Mouse (Mus musculus): ENCODE data around the gene Phb. TPM values are rescaled to one million over a fixed set of nuclear protein-coding genes. Genes with fewer than 3 reads are reported as not detected.

Gene Phb
- polyA plus RNA-seq (2012; rRNA removed): 46.5 and 49.5 TPM in 2 replicates

DNA sequence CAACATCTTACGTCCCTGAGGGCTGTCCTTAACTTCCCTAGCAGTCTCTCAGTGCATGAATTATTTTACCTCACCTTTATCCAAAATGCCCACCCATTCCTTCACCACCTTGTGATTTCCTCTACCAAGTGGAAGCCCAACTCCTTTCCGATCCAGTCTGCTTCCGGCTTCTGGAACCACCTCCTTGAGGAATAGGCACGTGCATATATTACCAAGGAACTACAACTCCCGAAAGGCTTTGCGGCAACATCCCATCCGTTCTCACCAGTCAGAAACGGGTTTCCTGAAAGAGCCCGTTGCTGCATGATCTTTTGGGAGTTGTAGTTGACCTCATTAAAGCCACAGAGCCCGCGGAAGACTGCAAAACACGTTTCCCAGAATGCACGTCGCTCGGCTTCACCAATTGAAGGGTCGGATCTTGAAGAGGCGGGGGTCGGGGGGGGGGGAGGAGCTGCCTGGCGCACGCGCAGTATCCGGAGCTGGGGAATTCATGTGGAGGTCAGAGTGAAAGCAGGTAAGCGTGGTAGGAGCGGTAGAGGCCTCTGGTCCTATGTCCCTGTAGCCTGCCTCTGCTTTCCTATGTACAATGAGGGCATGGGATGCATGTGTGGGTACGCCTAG is at the start of gene Phb:
Gene Phb (plus strand): TSS at position 429 of the 621 bp plus-strand sequence.
- Histone ChIP-seq H3K4me1 (ENCODE audit: control insufficient read depth, insufficient read depth, insufficient read length) (peaks cover 5% of the 10 kb centered on the region), H3K36me3 (ENCODE audit: control insufficient read depth, insufficient read depth, low read length) (peaks cover 6% of the 10 kb centered on the region), H3K27me3 (ENCODE audit: control insufficient read depth, insufficient read depth, low read length) (no peaks in the 10 kb centered on the region), H3K27ac (ENCODE audit: insufficient read depth, low read length) (peak within 1 kb of the TSS; percentile 14), H3K4me3 (ENCODE audit: extremely low read depth, insufficient read depth, insufficient read length) (peak within 1 kb of the TSS; percentile 61)
- under 1% methylated on average over 25 of the region's 25 CpGs for WGBS
- TF ChIP-seq CTCF (IDR thresholded peaks at IDR 0.05; ENCODE audit: extremely low read depth, insufficient read depth, insufficient read length, insufficient replicate concordance): no peak
- peak; percentile 46 for TF ChIP-seq POLR2A (IDR thresholded peaks at IDR 0.05; ENCODE audit: low read depth, low read length)
- DNase-seq (ENCODE audit: low read depth in 1 of 2, low spot score in 2 of 2): peak; percentile 91 to 98

DNA sequence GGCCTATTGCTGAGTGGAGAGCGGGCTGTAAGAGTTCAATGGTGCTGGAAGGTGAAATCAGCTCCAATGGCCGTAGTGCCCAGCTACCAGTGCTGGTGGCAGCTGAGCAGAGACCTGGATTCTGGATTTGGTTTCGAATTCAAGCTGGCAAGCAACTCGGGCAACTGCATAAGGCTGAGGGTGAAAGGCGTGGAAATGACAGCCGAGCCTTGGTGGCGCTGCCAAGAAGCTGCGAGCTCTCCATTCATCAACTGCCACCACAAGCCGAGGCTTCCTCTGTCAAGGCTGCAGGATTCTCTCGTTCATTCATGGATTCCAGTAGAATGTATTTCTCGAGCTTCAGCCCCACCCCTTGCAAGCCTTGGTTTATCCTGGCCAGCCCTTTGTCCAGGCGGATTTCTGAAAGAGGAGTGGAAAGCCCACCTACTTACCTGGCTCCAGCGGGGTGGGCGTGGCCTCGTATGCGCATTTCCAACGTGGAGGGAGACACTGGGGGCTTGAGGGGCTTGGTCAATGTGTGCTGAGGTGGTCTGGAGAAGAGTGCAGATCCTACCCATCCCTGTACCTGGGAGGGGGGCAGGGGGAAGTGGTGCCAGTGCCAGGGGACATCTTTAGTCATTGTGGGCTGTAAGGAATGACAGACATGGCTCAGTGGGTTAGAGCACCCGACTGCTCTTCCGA is 48.8 kb upstream of the Phb start:
- Histone ChIP-seq H3K27ac (ENCODE audit: insufficient read depth, low read length) (no peak overlapping the region), H3K36me3 (ENCODE audit: control insufficient read depth, insufficient read depth, low read length) (no peaks in the 10 kb centered on the region)
- WGBS: 72% methylated on average over 19 of the region's 19 CpGs

GRCm38 (mm10) chr11:95619081-95619480 is 47.7 kb upstream of the Phb start:
- 91% methylated on average over 3 of the region's 3 CpGs for WGBS
- TF ChIP-seq POLR2A (IDR thresholded peaks at IDR 0.05; ENCODE audit: low read depth, low read length) (no peak), CTCF (IDR thresholded peaks at IDR 0.05; ENCODE audit: extremely low read depth, insufficient read depth, insufficient read length, insufficient replicate concordance) (no peak)
- Histone ChIP-seq H3K4me1 (ENCODE audit: control insufficient read depth, insufficient read depth, insufficient read length) (no peaks in the 10 kb centered on the region), H3K4me3 (ENCODE audit: extremely low read depth, insufficient read depth, insufficient read length) (no peak overlapping the region), H3K36me3 (ENCODE audit: control insufficient read depth, insufficient read depth, low read length) (no peaks in the 10 kb centered on the region), H3K27me3 (ENCODE audit: control insufficient read depth, insufficient read depth, low read length) (no peaks in the 10 kb centered on the region), H3K27ac (ENCODE audit: insufficient read depth, low read length) (no peak overlapping the region)
- DNase-seq (ENCODE audit: low read depth in 1 of 2, low spot score in 2 of 2): no peak

More for the DNA sequence above, 48.8 kb upstream of the Phb start:
- no peak for DNase-seq (ENCODE audit: low read depth in 1 of 2, low spot score in 2 of 2)
- H3K4me3 ChIP-seq (ENCODE audit: extremely low read depth, insufficient read depth, insufficient read length): no peak overlapping the region
- TF ChIP-seq POLR2A (IDR thresholded peaks at IDR 0.05; ENCODE audit: low read depth, low read length) (no peak), CTCF (IDR thresholded peaks at IDR 0.05; ENCODE audit: extremely low read depth, insufficient read depth, insufficient read length, insufficient replicate concordance) (no peak)
- no peaks in the 10 kb centered on the region for H3K4me1 ChIP-seq (ENCODE audit: control insufficient read depth, insufficient read depth, insufficient read length)
- no peaks in the 10 kb centered on the region for H3K27me3 ChIP-seq (ENCODE audit: control insufficient read depth, insufficient read depth, low read length)

DNA sequence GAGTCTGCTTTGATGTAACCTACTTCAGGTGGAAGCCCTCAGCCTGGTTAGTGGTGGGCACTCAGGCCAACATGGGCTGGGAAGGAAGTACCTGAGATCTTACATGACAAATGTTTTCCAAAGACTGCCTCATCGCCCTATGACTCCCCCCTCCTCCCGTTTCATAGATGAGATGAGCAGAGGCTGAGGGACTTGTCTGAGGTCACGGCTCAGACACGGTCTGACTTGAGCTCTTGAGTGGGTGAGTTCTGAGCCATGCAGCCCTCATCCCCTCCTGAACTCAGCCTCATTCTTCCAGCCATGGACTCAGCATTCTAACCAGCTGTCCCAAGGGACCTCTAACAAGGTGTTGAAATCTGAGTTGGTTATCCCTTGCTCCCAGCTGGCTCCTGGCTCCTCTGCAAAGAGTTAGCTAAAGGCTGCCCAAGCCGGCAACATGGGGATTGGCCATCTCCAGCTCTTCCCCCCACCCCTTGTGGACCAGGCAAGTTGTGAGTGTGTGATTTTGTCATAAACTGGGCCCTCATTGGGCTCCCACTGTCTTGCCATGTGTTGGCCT is 46.8 kb upstream of the Phb start:
- TF ChIP-seq POLR2A (IDR thresholded peaks at IDR 0.05; ENCODE audit: low read depth, low read length): no peak
- TF ChIP-seq CTCF (IDR thresholded peaks at IDR 0.05; ENCODE audit: extremely low read depth, insufficient read depth, insufficient read length, insufficient replicate concordance): no peak
- no peaks in the 10 kb centered on the region for H3K27me3 ChIP-seq (ENCODE audit: control insufficient read depth, insufficient read depth, low read length)
- H3K27ac ChIP-seq (ENCODE audit: insufficient read depth, low read length): no peak overlapping the region
- no peaks in the 10 kb centered on the region for H3K36me3 ChIP-seq (ENCODE audit: control insufficient read depth, insufficient read depth, low read length)
- H3K4me1 ChIP-seq (ENCODE audit: control insufficient read depth, insufficient read depth, insufficient read length): no peaks in the 10 kb centered on the region
- no peak for DNase-seq (ENCODE audit: low read depth in 1 of 2, low spot score in 2 of 2)
- H3K4me3 ChIP-seq (ENCODE audit: extremely low read depth, insufficient read depth, insufficient read length): no peak overlapping the region
- WGBS: 95% methylated on average over 5 of the region's 5 CpGs

- H3K27ac ChIP-seq (ENCODE audit: insufficient read depth, low read length): no peak overlapping the region
- no peaks in the 10 kb centered on the region for H3K4me1 ChIP-seq (ENCODE audit: control insufficient read depth, insufficient read depth, insufficient read length)
- no peak for TF ChIP-seq CTCF (IDR thresholded peaks at IDR 0.05; ENCODE audit: extremely low read depth, insufficient read depth, insufficient read length, insufficient replicate concordance)
- no peak for TF ChIP-seq POLR2A (IDR thresholded peaks at IDR 0.05; ENCODE audit: low read depth, low read length)
- no peaks in the 10 kb centered on the region for H3K36me3 ChIP-seq (ENCODE audit: control insufficient read depth, insufficient read depth, low read length)
- no peak for DNase-seq (ENCODE audit: low read depth in 1 of 2, low spot score in 2 of 2)
- 77% methylated on average over 4 of the region's 4 CpGs for WGBS
- H3K27me3 ChIP-seq (ENCODE audit: control insufficient read depth, insufficient read depth, low read length): no peaks in the 10 kb centered on the region
- no peak overlapping the region for H3K4me3 ChIP-seq (ENCODE audit: extremely low read depth, insufficient read depth, insufficient read length)
Observed at GRCm38 (mm10) chr11:95621010-95621409, 45.7 kb upstream of the Phb start.

- Histone ChIP-seq H3K27ac (ENCODE audit: insufficient read depth, low read length) (no peak overlapping the region), H3K4me3 (ENCODE audit: extremely low read depth, insufficient read depth, insufficient read length) (no peak overlapping the region), H3K4me1 (ENCODE audit: control insufficient read depth, insufficient read depth, insufficient read length) (no peaks in the 10 kb centered on the region), H3K36me3 (ENCODE audit: control insufficient read depth, insufficient read depth, low read length) (no peaks in the 10 kb centered on the region), H3K27me3 (ENCODE audit: control insufficient read depth, insufficient read depth, low read length) (no peaks in the 10 kb centered on the region)
- 84% methylated on average over 9 of the region's 9 CpGs for WGBS
- no peak for TF ChIP-seq CTCF (IDR thresholded peaks at IDR 0.05; ENCODE audit: extremely low read depth, insufficient read depth, insufficient read length, insufficient replicate concordance)
- no peak for TF ChIP-seq POLR2A (IDR thresholded peaks at IDR 0.05; ENCODE audit: low read depth, low read length)
- DNase-seq (ENCODE audit: low read depth in 1 of 2, low spot score in 2 of 2): no peak
Observed at GRCm38 (mm10) chr11:95621541-95622130, 45.1 kb upstream of the Phb start.
